Mouse (Mus musculus) kidney, adult 9 months (tissue): Measurements from ENCODE around the gene Hnf1b.
A peak's percentile ranks its signal among the peaks of the same experiment; 100 is the strongest.

Experiments
- DNase-seq: peaks from one replicate; pipeline ENCODE4 v3.0.0; 2022

The Hnf1b gene

DNA sequence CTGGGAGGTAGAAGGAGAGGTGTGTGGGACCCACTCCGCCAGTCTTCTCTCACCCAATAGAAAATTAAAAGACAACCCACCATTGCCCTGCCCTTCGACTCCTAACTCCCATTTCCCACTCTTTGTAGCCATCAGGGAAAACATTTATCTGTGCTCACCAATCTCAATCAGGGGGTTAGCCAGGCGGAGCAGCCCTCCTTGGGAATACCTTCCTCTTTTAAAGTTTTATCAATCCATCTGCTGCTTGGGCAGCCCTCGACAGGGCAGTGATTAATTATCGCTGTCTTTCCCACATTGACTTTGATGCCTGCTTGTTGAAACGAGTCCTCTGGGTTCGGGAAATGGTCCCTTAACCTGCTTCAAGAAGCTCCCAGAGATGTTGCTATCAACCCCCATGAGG is 47.7 kb downstream of the Hnf1b start:
- DNase-seq: no peak

DNA sequence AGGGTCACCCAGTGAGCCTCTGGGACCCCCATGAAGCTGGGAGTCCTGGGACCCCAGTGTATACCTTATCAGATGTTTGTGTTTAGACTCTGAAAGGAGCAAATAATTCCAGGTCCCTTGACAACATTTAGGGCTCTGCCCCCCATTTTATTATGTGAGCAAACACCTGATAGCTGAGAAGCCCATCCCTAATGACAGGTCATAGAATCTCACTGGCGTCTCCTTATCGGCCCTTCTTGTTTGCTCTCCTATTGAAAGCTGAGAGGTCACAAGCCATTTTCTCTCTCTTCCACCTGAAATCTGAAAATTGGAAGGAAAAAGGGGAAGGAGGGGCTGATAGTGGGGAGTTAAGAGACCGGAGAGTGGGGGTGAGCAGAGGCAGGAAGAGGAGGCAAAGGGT is 52.9 kb downstream of the Hnf1b start:
- DNase-seq: no peak

DNA sequence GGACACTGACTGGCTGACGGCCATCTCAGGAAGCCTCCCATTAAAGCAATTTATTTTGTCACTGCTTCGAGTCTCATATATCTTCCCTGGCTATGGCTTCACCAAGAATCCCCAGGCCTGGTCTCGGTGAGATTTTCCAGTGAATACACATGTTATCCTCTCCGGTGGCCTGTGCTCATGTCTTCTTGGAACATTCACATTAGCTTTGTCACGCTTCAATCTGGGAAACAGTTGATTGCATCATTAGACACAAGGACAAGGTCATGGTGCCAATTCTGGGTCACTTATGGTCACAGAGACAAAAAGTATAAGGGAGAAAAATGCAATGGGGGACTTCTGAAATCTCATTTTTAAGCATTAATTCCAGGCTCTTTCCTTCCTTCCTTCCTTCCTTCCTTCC is 55.9 kb downstream of the Hnf1b start:
- no peak for DNase-seq

DNA sequence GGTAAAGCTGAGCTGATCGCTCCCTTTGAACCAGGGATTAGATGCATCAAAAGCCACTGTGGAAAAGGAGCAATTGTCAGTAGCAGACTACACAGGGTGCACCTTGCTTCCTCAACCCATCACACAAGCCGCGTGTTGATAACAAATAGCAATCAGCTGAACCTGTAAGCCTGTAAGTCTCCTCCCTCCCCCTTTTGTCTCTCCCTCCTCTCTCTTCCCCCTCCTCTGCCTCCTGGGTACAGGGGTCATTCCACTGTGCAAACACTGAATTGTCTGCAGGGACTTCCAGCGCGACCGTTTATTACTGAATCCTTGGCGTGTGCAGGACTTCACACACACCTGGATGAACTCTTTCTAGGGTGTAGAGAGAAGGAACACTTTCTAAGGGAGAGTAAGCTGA is 58.5 kb downstream of the Hnf1b start:
- DNase-seq: no peak

DNA sequence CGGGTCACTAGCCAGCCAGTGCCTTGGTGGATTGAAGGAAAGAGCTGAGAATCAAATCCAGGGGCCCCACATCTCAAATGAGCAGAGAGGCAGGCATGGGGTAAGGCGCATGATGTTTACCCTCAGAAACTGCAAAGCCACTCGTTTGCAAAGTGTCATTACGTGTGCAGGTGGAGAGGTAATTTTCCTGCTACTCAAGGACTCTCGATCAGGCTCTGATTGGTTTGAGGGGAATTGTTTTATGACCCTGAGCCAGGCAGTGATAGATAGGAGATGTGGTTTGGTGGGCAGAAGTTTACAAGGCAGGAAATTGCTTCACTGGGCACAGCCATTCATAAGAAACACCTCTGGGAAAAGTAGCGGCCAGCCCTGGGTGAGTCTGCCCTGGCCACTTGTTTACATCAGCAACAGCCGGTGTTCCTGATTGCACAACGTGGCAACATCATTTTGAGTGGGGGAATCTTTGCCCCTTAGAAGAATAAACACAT is 64.0 kb downstream of the Hnf1b start:
- DNase-seq: no peak

DNA sequence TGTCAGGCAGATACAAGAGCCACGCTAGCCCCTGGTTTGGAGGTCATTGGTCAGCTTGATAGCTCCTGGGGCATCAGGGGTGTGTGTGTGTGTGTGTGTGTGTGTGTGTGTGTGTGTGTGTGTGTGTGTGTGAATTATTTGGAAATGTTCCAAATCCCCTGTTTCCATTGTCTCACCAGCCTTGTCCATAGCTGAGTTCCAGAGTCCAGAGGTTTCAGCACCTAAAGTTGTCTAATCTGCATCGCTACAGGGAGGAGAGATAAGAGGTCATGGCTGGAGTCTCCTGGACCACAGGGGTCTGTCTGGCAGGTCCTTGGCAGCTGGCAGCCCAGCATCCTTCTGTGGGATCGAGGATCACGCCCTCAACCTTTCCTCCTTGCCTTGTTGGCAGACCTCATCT is 64.6 kb downstream of the Hnf1b start:
- DNase-seq: no peak

DNA sequence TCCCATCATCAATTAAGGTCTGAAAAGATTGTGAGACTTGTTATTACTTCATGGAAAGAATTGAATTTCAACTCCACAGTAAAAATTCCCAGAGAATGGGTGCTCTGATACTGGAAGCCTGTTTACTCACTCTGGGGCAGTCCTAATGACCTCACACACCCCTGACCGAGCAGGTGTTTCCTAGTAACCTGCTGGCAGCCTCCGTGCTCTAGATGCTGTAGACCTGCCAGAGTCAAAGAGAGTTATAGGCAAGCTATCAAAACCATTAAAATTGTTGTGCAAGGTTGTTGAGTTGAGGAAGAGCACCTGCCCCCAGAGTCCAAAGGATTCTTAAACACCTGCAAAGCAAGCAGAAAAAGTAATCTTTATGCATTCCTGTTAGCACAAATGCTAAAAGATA is 72.7 kb downstream of the Hnf1b start:
- no peak for DNase-seq

DNA sequence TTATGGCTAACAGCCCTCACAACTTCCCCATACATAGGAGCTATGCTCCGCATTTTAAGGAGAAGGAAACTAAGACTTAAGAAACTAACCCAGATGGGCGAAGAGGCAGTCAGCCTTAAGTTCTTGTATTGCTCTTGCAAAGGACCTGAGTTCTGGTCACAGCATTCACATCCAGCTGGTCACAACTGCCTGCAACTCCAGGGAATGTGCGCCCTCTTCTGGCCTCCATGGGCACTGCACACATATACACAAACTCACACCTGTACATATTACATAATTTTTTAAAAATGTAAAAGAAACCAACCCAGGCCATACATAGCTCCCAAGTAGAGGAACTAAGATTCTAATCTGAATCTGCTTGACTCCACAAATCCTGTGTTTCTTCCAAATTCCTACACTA is 77.2 kb downstream of the Hnf1b start:
- DNase-seq: no peak

DNA sequence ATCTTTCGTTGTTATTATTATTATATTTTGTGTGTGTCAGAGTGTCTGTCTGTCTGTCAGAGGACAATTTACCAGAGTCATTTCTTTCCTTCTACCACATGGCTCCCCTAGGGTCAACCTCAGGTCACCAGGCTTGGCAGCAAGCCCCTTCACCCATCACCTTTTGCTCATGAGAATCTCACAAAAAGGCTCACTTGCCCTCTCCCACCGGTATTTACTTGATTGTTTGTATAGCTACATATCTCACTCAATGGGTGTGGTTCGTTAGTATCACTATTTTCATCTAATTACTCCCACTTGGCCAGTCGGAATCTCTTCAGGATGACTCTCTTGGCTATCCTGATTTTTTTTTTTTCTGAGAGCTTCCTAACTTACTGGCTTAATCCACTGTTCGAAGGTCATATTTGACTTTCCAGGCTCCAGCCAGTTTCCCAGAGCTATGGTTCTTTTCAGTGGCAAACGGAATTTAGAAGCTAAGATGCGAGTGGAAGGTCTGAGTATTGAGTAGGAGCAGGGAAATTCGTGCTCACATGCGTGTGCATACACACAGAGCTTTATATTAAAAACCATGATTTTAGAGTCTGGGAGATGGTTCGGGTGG is 82.7 kb downstream of the Hnf1b start:
- DNase-seq: peak; percentile 56

DNA sequence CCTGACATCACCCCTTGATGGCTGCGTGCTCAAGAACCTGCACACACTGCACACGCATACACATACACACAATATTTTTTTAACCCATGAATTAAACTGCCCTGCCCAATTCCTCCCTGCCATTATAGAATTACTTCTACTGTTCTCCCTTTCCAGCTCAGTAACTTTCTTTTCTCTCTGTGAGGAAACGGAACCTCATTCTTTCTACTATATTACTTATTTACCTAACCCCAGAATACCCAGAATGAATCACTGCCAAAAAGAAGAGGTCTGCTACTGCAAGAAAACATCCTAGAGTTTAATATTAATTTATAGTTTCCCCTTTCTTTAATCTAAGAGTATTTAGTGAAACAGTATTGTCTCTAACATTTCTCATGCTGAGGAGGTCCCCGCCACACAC is 83.5 kb downstream of the Hnf1b start:
- peak; percentile 56 for DNase-seq

DNA sequence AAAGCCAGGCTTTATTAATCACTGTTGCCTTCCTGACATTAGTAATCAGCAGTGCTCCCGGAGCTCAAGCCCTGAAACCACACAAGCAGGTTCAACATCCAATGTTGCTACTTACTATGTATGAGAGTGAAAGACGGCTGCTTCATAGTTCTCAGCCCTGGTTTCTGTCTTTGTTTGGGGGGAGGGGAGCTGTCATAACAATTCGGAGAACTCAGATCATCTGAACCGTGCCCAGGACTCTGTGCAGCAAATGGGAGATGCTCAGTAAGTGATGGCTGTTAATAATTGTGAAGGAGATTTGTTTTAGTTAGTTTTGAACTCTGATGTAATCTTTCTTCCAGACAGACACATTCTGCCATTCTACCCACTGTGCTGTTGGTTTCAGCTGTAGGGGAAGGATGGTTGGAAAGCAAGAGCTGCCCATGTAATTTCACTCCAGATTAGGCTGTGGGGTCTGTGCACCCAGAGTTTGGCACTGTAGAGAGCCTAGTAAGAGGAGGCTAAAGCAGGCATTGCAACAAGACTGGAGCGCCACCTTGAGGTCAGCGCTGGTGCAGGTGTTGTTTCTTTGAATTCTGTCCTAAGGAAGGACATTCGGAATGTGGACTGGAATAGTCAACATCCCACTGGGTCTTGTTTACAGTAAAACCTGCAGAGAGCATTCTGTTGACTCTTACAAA is 86.3 kb downstream of the Hnf1b start:
- peak; percentile 93 for DNase-seq

DNA sequence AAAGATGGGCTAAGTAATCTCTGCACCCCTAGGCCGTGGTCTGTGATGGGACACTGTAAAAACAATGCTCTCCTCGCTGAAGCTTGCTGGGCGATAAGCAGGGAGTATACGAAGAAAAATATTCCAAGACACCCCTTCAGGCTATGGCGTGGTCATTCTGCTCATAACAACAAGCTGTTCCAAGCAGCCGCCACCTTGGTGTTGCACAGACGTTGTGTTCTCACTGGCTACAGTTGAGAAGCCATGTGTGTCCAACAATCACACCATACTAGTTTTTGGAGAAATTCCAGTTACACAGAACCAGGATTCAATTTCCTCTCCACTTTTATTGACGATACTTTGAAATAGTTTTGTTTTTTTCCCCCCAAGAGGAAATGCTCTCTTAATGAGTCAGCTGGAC is 88.7 kb downstream of the Hnf1b start:
- DNase-seq: peak; percentile 67

DNA sequence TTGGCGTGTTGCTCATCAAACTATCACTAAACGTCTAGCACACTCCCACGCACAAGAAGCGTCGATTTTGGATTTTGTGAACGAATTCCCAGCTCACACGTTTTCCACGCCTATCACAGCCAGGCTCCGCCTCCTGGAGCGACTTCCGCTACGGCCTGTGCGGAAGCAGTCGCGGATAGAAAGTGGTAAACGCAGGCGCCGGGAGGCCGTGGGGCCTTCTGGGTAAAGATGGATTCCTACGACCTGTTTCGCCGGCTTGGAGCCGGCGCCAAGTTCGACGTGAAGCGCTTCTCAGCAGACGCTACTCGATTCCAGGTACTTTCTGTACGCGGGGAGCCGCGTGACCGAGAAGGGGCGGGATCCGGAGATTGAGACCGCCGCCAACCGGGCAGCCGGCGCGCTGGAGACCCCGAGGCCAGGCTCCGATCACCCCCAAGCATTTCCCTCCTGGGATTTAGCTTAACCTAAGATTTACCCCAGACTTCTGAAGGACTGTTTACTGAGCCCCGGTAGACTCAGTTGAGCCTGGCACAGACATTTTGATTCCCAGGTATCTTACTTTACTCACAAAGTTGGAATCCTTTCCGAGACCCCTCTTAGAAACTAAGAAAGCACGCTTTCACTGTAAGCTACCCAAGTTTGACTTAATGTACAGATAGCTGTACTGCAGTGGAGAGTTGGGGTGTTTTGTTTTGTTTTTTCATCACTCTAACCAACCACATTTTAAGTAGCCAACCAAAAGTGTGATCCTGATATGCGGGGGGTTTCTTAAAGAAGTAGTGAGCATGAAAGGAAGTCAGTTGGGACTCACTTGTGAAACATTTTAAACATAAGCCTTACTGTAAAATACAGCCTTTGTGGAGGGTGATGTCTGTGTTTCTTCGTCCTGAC is 92.3 kb downstream of the Hnf1b start, which contains the start of gene Ddx52:
Gene Ddx52 (plus strand): TSS at position 113 of the 891 bp plus-strand sequence.
- peak; percentile 93 for DNase-seq
